Mouse (Mus musculus) kidney, adult 2 months (tissue): Measurements from ENCODE around the gene A030014E15Rik.

Experiments
- CTCF ChIP-seq: fragments of 200-500 bp; conservative IDR thresholded peaks from 2 replicates; pipeline ENCODE4 v1.5.1; 2011; ENCODE audit warnings: low read depth, mild to moderate bottlenecking, control low read depth, low read length, moderate library complexity, mixed read lengths; ENCODE audit not compliant: insufficient read depth, insufficient read length
- POLR2A ChIP-seq: fragments of 200-500 bp; IDR thresholded peaks from one replicate; pipeline ENCODE4 v1.6.1; 2011; ENCODE audit warnings: low read depth, low read length, control low read depth

- TF ChIP-seq POLR2A: no peak
- no peak for TF ChIP-seq CTCF
These were observed at the start of gene A030014E15Rik for GRCm38 (mm10) chr1:82924650-82925049.
